Mouse (Mus musculus): Measurements from ENCODE around the gene Mical2. TPM values are rescaled to one million over a fixed set of nuclear protein-coding genes. Genes with fewer than 3 reads are reported as not detected.
A peak's percentile ranks its signal among the peaks of the same experiment; 100 is the strongest.

The Mical2 gene
- polyA plus RNA-seq, 1 experiment from 2014 or later, result 140 TPM

DNA sequence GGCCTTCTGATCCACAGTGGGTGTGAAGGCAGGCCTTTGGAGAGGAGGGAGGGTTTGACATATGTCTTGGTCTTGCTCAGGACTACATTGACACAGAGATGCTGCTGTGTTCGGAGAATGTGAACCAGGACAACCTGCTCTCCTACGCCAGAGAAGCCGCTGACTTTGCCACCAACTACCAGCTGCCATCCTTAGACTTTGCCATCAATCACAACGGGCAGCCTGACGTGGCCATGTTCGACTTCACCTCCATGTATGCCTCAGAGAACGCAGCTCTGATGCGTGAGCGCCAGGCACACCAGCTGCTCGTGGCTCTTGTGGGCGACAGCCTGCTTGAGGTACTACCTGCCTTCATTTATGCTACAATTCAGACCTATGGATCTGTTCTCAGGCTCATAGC, 92.7 kb downstream of the Mical2 start:
- Histone ChIP-seq H3K4me1 (ENCODE audit: control insufficient read depth in 2 of 2, insufficient read depth in 2 of 2, low read length in 2 of 2) (peaks cover 33 to 52% of the 10 kb centered on the region in 2 experiments), H3K27ac (replicated peaks in 1 of 2; ENCODE audit: control insufficient read depth in 1 of 2, insufficient read depth in 1 of 2, low read depth in 2 of 2, low read length in 2 of 2) (peak overlapping the region; percentile 78 to 83), H3K27me3 (ENCODE audit: control insufficient read depth, insufficient read depth, low read length) (no peaks in the 10 kb centered on the region), H3K36me3 (ENCODE audit: control insufficient read depth, insufficient read depth, low read length) (peaks cover 94% of the 10 kb centered on the region), H3K9me3 (ENCODE audit: control insufficient read depth, low read length) (no peaks in the 10 kb centered on the region), H3K4me2 (ENCODE audit: low read length) (no peak overlapping the region), H3K4me3 (ENCODE audit: control insufficient read depth in 1 of 2, insufficient read depth in 1 of 2, low read depth in 1 of 2, low read length in 2 of 2) (no peak overlapping the region), H3K9ac (ENCODE audit: low read length) (peak overlapping the region; percentile 44; the same call in 1 of the 2 replicates)
- WGBS, result 91% methylated on average over 11 of the region's 11 CpGs
- no peak for ATAC-seq (ENCODE audit: insufficient number of reproducible peaks, insufficient read depth, low FRiP score, low read depth)

DNA sequence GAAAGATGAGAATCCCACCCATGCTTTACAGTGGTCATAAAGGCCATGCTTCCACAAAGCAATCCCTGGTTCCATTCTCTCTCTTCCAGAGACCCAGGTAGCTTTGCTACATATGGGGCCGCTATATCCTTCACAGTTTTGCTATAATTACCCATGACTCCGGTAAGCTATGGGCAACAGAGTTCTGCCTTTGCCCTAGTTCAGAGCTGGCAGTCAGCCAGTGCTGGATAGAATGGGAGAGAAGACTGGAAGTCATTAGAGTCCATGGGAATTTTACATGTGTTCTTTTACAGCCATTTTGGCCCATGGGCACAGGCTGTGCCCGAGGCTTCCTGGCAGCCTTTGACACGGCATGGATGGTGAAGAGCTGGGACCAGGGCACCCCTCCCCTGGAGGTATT, 93.8 kb downstream of the Mical2 start:
- H3K9ac ChIP-seq (ENCODE audit: low read length), result 0 out of 2 replicates have a peak overlapping the region, but pooled peaks have one; percentile 48
- peaks cover 94% of the 10 kb centered on the region for H3K36me3 ChIP-seq (ENCODE audit: control insufficient read depth, insufficient read depth, low read length)
- H3K27ac ChIP-seq (replicated peaks in 1 of 2; ENCODE audit: control insufficient read depth in 1 of 2, insufficient read depth in 1 of 2, low read depth in 2 of 2, low read length in 2 of 2), result peak overlapping the region in 1 of 2 experiments; percentile 78; a peak in 2 of 4 replicates
- WGBS, result 67% methylated on average over 4 of the region's 4 CpGs
- H3K4me2 ChIP-seq (ENCODE audit: low read length), result no peak overlapping the region
- H3K4me3 ChIP-seq (ENCODE audit: control insufficient read depth in 1 of 2, insufficient read depth in 1 of 2, low read depth in 1 of 2, low read length in 2 of 2), result no peak overlapping the region
- no peaks in the 10 kb centered on the region for H3K27me3 ChIP-seq (ENCODE audit: control insufficient read depth, insufficient read depth, low read length)
- no peak for ATAC-seq (ENCODE audit: insufficient number of reproducible peaks, insufficient read depth, low FRiP score, low read depth)
- H3K4me1 ChIP-seq (ENCODE audit: control insufficient read depth in 2 of 2, insufficient read depth in 2 of 2, low read length in 2 of 2), result peaks cover 33 to 52% of the 10 kb centered on the region in 2 experiments
- H3K9me3 ChIP-seq (ENCODE audit: control insufficient read depth, low read length), result no peaks in the 10 kb centered on the region

DNA sequence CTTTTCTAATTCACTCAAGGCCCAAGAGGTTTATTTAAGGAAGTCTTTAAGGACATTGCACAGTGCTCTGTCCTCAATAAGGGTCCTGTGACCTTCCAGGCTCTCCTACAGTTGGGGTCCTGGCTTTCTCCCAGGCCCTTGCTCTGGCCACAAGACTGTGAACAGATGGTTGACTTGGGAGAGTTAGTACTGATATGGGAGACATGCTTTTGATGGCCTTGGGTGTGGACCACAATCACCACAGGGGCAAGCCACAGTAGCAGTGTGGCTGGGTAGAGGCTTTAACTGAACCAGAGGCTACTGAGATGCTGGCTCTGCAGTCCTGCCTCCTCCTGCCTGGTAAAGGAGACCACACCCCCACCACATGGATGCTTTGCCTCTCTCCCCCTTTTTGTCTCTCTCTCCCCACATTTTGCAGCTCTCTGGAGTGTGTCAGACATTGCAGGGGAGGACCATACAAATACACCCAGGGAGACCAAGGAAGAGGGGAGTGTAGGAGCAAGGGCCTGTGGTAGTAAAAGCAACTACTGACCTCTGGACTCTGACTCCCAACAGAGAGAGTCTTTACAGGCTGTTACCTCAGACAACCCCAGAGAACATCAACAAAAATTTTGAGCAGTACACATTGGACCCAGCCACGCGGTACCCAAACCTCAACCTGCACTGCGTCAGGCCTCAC, 94.5 kb downstream of the Mical2 start:
- Histone ChIP-seq H3K27me3 (ENCODE audit: control insufficient read depth, insufficient read depth, low read length) (no peaks in the 10 kb centered on the region), H3K4me1 (ENCODE audit: control insufficient read depth in 2 of 2, insufficient read depth in 2 of 2, low read length in 2 of 2) (peaks cover 33 to 47% of the 10 kb centered on the region in 2 experiments), H3K36me3 (ENCODE audit: control insufficient read depth, insufficient read depth, low read length) (peaks cover 94% of the 10 kb centered on the region), H3K9me3 (ENCODE audit: control insufficient read depth, low read length) (no peaks in the 10 kb centered on the region), H3K27ac (replicated peaks in 1 of 2; ENCODE audit: control insufficient read depth in 1 of 2, insufficient read depth in 1 of 2, low read depth in 2 of 2, low read length in 2 of 2) (peak overlapping the region in 1 of 2 experiments; percentile 78; a peak in 2 of 4 replicates), H3K4me2 (ENCODE audit: low read length) (no peak overlapping the region), H3K4me3 (ENCODE audit: control insufficient read depth in 1 of 2, insufficient read depth in 1 of 2, low read depth in 1 of 2, low read length in 2 of 2) (no peak overlapping the region), H3K9ac (ENCODE audit: low read length) (peak overlapping the region; percentile 25; the same call in 1 of the 2 replicates)
- no peak for ATAC-seq (ENCODE audit: insufficient number of reproducible peaks, insufficient read depth, low FRiP score, low read depth)
- 91% methylated on average over 3 of the region's 3 CpGs for WGBS

DNA sequence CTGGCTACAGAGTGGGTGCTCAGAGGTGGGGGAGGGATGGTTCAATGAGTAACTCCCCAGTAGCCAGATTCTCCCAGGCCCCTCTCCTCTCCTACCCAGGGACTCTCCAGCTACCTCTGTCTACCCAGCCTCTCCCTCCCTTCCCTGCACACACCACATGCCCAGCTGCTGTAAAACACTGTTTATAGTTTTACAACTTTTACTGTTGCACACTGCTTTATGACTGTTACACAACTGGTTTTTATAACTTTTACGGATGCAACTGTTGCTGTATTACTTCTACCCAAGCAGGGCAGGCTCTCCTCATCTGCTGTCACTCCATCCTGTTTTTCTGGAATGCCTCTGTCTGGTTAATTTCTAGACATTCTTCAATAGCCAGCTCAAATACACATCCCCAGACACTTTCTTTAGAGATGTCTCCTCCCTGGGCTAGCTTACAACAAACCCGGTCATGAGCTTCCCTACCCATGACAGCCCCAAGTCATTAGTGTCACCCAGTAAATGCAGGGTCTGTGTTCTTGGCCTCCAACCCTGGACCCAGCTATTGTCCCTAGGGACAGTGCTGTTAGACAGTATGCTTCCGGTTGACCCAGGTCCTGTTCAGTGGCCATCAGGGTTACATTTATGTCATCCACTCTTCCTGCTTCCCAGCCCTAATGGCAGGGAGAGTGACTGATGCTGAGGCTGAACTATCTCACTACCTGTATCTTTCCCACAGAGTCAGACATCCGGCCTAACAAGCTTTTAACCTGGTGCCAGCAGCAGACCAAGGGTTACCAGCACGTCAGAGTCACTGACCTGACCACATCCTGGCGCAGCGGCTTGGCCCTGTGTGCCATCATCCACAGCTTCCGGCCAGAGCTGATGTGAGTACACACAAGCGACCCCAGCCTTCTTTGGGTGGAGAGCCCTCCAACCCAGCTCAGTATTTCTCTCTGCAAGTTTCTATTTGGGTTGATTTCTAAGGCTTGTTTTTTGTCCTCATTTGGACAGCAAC, 96.4 kb downstream of the Mical2 start:
- Histone ChIP-seq H3K4me1 (ENCODE audit: control insufficient read depth in 2 of 2, insufficient read depth in 2 of 2, low read length in 2 of 2) (peaks cover 19 to 29% of the 10 kb centered on the region in 2 experiments), H3K4me2 (ENCODE audit: low read length) (no peak overlapping the region), H3K4me3 (ENCODE audit: control insufficient read depth in 1 of 2, insufficient read depth in 1 of 2, low read depth in 1 of 2, low read length in 2 of 2) (no peak overlapping the region), H3K27me3 (ENCODE audit: control insufficient read depth, insufficient read depth, low read length) (no peaks in the 10 kb centered on the region), H3K36me3 (ENCODE audit: control insufficient read depth, insufficient read depth, low read length) (peaks cover 94% of the 10 kb centered on the region), H3K9me3 (ENCODE audit: control insufficient read depth, low read length) (no peaks in the 10 kb centered on the region), H3K27ac (replicated peaks in 1 of 2; ENCODE audit: control insufficient read depth in 1 of 2, insufficient read depth in 1 of 2, low read depth in 2 of 2, low read length in 2 of 2) (no peak overlapping the region; a peak in 1 of 4 replicates), H3K9ac (ENCODE audit: low read length) (no peak overlapping the region)
- ATAC-seq (ENCODE audit: insufficient number of reproducible peaks, insufficient read depth, low FRiP score, low read depth), result no peak
- 94% methylated on average over 9 of the region's 9 CpGs for WGBS

DNA sequence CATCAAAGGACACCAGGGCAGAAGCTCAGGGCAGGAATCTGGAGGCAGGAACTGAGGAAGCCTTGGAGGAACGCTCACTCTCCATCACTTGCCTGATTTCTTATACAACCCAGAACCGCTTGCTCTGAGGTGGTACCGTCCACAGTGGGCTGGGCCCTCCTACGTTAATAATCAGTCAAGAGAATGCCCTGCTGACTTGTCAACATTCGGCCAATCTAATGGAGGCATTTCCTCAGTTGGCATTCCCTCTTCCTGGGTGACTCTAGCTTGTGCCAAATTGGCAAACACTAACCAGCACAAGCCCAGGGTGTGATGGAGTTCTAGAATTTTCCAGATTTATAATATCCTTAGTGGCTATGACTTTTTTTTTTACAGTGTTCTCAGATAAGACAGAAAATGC, 98.9 kb downstream of the Mical2 start:
- Histone ChIP-seq H3K27ac (replicated peaks in 1 of 2; ENCODE audit: control insufficient read depth in 1 of 2, insufficient read depth in 1 of 2, low read depth in 2 of 2, low read length in 2 of 2) (no peak overlapping the region), H3K4me2 (ENCODE audit: low read length) (no peak overlapping the region), H3K36me3 (ENCODE audit: control insufficient read depth, insufficient read depth, low read length) (peaks cover 100% of the 10 kb centered on the region), H3K4me3 (ENCODE audit: control insufficient read depth in 1 of 2, insufficient read depth in 1 of 2, low read depth in 1 of 2, low read length in 2 of 2) (no peak overlapping the region), H3K9me3 (ENCODE audit: control insufficient read depth, low read length) (no peaks in the 10 kb centered on the region), H3K4me1 (ENCODE audit: control insufficient read depth in 2 of 2, insufficient read depth in 2 of 2, low read length in 2 of 2) (peaks cover 1 to 6% of the 10 kb centered on the region in 2 experiments; a peak in 3 of 4 replicates), H3K9ac (ENCODE audit: low read length) (no peak overlapping the region), H3K27me3 (ENCODE audit: control insufficient read depth, insufficient read depth, low read length) (no peaks in the 10 kb centered on the region)
- 85% methylated on average over 5 of the region's 5 CpGs for WGBS
- no peak for ATAC-seq (ENCODE audit: insufficient number of reproducible peaks, insufficient read depth, low FRiP score, low read depth)

DNA sequence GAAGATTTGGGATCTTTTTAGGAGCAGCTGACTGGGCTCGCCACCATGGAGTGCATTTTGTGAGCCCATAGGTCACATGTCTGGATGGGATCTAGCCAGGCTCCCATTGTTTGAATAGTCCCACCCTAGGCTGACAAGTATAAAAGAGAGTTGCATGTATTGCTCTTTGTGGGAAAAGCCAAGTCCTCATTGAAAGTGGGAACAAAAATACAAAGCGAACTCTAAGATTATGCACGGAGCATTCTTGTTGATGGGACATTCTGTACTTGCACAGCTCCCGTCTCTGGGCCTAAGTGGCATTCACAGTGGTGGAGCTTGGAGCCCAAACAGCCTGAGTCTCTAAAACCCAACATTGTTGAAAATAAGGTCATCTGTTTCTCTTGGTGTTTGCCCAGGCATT, 101.2 kb downstream of the Mical2 start:
- Histone ChIP-seq H3K27ac (replicated peaks in 1 of 2; ENCODE audit: control insufficient read depth in 1 of 2, insufficient read depth in 1 of 2, low read depth in 2 of 2, low read length in 2 of 2) (no peak overlapping the region; a peak in 1 of 4 replicates), H3K9ac (ENCODE audit: low read length) (no peak overlapping the region), H3K27me3 (ENCODE audit: control insufficient read depth, insufficient read depth, low read length) (no peaks in the 10 kb centered on the region), H3K9me3 (ENCODE audit: control insufficient read depth, low read length) (no peaks in the 10 kb centered on the region), H3K36me3 (ENCODE audit: control insufficient read depth, insufficient read depth, low read length) (peaks cover 98% of the 10 kb centered on the region), H3K4me1 (ENCODE audit: control insufficient read depth in 2 of 2, insufficient read depth in 2 of 2, low read length in 2 of 2) (peaks cover 4 to 12% of the 10 kb centered on the region in 2 experiments; a peak in 3 of 4 replicates), H3K4me3 (ENCODE audit: control insufficient read depth in 1 of 2, insufficient read depth in 1 of 2, low read depth in 1 of 2, low read length in 2 of 2) (no peak overlapping the region), H3K4me2 (ENCODE audit: low read length) (no peak overlapping the region)
- ATAC-seq (ENCODE audit: insufficient number of reproducible peaks, insufficient read depth, low FRiP score, low read depth), result no peak
- 91% methylated on average over 4 of the region's 4 CpGs for WGBS

DNA sequence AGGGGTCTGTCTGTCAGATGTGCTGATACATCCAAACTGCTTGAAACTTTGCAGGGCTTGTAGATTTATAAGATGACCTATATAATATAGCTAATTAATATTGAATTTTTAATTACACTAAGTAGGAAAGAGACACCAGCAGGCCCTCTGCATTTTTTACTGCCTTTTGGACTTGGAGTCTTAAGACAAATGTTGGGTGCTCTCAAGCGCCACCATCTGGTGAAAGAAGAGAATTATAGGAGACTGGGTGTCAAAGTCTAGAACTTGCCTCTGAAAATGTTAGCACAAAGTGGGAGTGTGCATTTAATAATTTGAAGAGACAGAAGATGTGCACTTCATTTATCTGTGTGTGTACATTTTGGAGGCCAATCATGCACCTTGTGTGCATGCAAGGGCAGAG, 103.3 kb downstream of the Mical2 start:
- Histone ChIP-seq H3K4me3 (ENCODE audit: control insufficient read depth in 1 of 2, insufficient read depth in 1 of 2, low read depth in 1 of 2, low read length in 2 of 2) (no peak overlapping the region), H3K9ac (ENCODE audit: low read length) (no peak overlapping the region), H3K36me3 (ENCODE audit: control insufficient read depth, insufficient read depth, low read length) (peaks cover 98% of the 10 kb centered on the region), H3K4me2 (ENCODE audit: low read length) (no peak overlapping the region), H3K27ac (replicated peaks in 1 of 2; ENCODE audit: control insufficient read depth in 1 of 2, insufficient read depth in 1 of 2, low read depth in 2 of 2, low read length in 2 of 2) (peak overlapping the region; percentile 15 to 17; a peak in 1 of 4 replicates), H3K9me3 (ENCODE audit: control insufficient read depth, low read length) (no peaks in the 10 kb centered on the region), H3K27me3 (ENCODE audit: control insufficient read depth, insufficient read depth, low read length) (no peaks in the 10 kb centered on the region), H3K4me1 (ENCODE audit: control insufficient read depth in 2 of 2, insufficient read depth in 2 of 2, low read length in 2 of 2) (peaks cover 4 to 18% of the 10 kb centered on the region in 2 experiments; a peak in 3 of 4 replicates)
- WGBS, result 9% methylated on average over 1 of the region's 1 CpGs
- no peak for ATAC-seq (ENCODE audit: insufficient number of reproducible peaks, insufficient read depth, low FRiP score, low read depth)

Data from heart, embryonic 14.5 days (tissue).